Mouse (Mus musculus) hindbrain, embryonic 14.5 days (tissue): ENCODE measurements around the gene Timm50. TPM values are rescaled to one million over a fixed set of nuclear protein-coding genes. Genes with fewer than 3 reads are reported as not detected.

ENCODE experiments used
- ATAC-seq: fragments of 200-750 bp; cut with Nextera tagmentation; 2 replicates; pipeline ENCODE4 v1.8.0; 2017; ENCODE audit warnings: moderate number of reproducible peaks, mild to moderate bottlenecking, moderate TSS enrichment, moderate library complexity; ENCODE audit not compliant: low FRiP score
- DNase-seq: peaks from one replicate; pipeline ENCODE4 v3.0.0-alpha.2; 2015; ENCODE audit warnings: low spot score
- H3K27ac ChIP-seq: fragments of 300-500 bp; sonication (generic); 2 replicates; pipeline ENCODE4 v1.5.1; 2014; ENCODE audit warnings: mild to moderate bottlenecking, moderate library complexity
- H3K27me3 ChIP-seq: fragments of 300-500 bp; sonication (generic); 2 replicates; pipeline ENCODE4 v1.6.1; 2014; ENCODE audit warnings: mild to moderate bottlenecking, low read length, mixed read lengths; ENCODE audit not compliant: control insufficient read depth, insufficient read depth
- H3K36me3 ChIP-seq: fragments of 300-500 bp; sonication (generic); replicated peaks from 2 replicates; pipeline ENCODE4 v1.6.1; 2014; ENCODE audit not compliant: control insufficient read depth, insufficient read depth
- H3K4me1 ChIP-seq: fragments of 300-500 bp; sonication (generic); replicated peaks from 2 replicates; pipeline ENCODE4 v1.6.1; 2014; ENCODE audit warnings: antibody characterized with exemption, low read length, mixed read lengths; ENCODE audit not compliant: control insufficient read depth, insufficient read depth
- H3K4me2 ChIP-seq: fragments of 300-500 bp; sonication (generic); replicated peaks from 2 replicates; pipeline ENCODE4 v1.6.1; 2014; ENCODE audit warnings: mild to moderate bottlenecking, moderate library complexity
- H3K4me3 ChIP-seq: fragments of 300-500 bp; sonication (generic); replicated peaks from 2 replicates; pipeline ENCODE4 v1.5.1; 2014; ENCODE audit warnings: mild to moderate bottlenecking, low read length
- H3K9ac ChIP-seq: fragments of 300-500 bp; sonication (generic); 2 replicates; pipeline ENCODE4 v1.6.1; 2014
- H3K9me3 ChIP-seq: fragments of 300-500 bp; sonication (generic); 2 replicates; pipeline ENCODE4 v1.6.1; 2016; ENCODE audit warnings: low read length; ENCODE audit not compliant: control insufficient read depth
- WGBS: fragments of 180-500 bp; shearing (Covaris S2); extraction: QIAGEN DNeasy Blood & Tissue Kit; methylation state at CpG from one replicate; pipeline ENCODE4 v1.1.7; 2014; 5-methylcytosine and 5-hydroxymethylcytosine counted together
- polyA plus RNA-seq: library from polyadenylated mRNA; unstranded; fragments of >200 nt; fragmentation: Nextera tagmentation; extraction: Ambion mirVana; gene quantifications from 2 replicates; pipeline ENCODE4 v1.2.1, GENCODE M21; 2014

The Timm50 gene
- polyA plus RNA-seq, 1 experiment from 2014 or later = 125 TPM

DNA sequence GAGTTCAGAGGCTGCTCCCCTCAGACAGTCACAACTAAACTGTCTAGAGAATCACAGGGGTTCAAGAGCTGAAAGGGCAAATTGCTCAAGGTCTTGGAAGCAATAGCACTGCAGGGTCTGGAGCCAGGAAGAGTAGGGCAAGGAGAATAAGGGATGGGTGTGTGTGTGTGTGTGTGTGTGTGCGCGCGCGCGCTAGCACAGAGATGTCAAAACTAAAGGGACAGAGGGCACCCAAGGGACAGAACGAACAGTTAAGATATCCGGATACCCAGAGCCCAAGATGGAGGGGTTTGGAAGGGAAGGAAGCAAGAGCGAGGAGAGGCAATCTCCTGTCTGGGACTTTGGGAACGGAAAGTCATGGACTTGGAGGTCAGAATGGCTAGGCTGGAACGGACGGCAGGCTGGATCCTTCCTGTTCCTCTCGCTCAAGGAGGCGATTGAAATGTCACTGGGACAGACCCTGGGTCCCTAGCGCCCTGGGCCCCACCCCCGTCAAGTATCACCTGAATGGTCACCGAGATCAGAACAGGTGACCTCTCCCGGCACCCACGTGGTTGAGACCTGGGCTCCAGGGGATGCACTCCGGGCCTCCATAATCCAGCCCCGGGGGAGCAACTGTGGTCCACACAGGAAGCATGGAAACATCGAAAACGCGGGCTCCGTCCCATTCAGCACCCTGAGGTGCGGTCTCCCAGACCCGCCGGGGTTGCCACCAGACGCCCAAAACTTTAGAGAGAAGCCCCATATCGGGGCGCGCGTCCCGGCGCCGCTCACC lies 534 bp downstream of the Timm50 start:
- Histone ChIP-seq H3K4me2 (peak overlapping the region; percentile 92), H3K9ac (peak overlapping the region; percentile 93), H3K27me3 (no peaks in the 10 kb centered on the region), H3K4me1 (peaks cover 14% of the 10 kb centered on the region), H3K4me3 (peak overlapping the region; percentile 98), H3K9me3 (no peaks in the 10 kb centered on the region), H3K27ac (peak overlapping the region; percentile 71), H3K36me3 (peaks cover 66% of the 10 kb centered on the region)
- no peak for DNase-seq
- 5% methylated on average over 35 of the region's 35 CpGs for WGBS
- ATAC-seq = peak; percentile 60

DNA sequence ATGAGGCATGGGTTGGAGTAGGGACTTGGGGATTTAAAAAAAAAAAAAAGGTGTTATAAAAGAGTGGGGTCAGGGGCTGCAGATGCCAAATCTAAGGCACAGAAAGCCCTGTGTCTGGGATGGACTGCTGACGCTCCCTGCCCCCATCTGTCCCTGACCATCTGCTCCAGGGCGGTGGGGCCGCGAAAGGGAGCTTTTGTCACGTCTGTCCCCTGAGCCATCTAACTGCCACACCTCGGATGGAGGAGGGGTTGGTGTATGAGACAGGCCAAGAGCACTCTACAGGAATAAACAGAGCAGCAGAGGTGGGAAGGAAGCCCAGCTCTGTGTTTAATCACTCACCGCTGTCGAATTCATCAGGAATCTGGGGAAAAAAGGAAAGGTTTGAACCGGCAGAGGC lies 2.1 kb downstream of the Timm50 start:
- no peak overlapping the region for H3K4me2 ChIP-seq
- DNase-seq (no peak), ATAC-seq (no peak)
- no peak overlapping the region for H3K4me3 ChIP-seq
- H3K27me3 ChIP-seq = no peaks in the 10 kb centered on the region
- peaks cover 14% of the 10 kb centered on the region for H3K4me1 ChIP-seq
- no peak overlapping the region for H3K9ac ChIP-seq
- H3K27ac ChIP-seq = no peak overlapping the region
- H3K9me3 ChIP-seq = no peaks in the 10 kb centered on the region
- 37% methylated on average over 9 of the region's 9 CpGs for WGBS
- H3K36me3 ChIP-seq = peaks cover 66% of the 10 kb centered on the region

DNA sequence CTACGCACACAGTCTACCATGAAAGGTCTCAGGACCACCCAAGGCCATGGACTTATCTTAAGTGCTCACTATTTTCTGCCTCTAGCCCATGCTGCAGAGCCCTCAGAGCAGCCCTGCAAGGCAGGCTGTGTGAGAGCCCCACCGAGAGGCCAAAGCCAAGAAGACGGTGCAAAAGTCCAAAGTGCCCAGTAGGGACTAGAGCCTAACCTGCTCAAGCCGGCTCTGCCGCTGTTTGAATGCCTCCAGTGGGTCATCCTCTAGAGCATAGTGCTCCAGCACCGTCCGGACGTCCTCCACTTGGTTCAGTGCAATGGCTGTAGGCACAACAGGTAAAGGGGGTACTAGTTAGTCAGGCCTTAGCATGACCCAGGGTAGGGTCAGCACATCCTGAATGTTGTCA lies 5.7 kb downstream of the Timm50 start:
- no peaks in the 10 kb centered on the region for H3K9me3 ChIP-seq
- no peaks in the 10 kb centered on the region for H3K27me3 ChIP-seq
- peaks cover 58% of the 10 kb centered on the region for H3K36me3 ChIP-seq
- DNase-seq = no peak
- H3K27ac ChIP-seq = no peak overlapping the region
- peaks cover 18% of the 10 kb centered on the region; the same call in 1 of the 2 replicates for H3K4me1 ChIP-seq
- WGBS = 96% methylated on average over 8 of the region's 8 CpGs
- no peak overlapping the region for H3K9ac ChIP-seq
- no peak overlapping the region for H3K4me2 ChIP-seq
- no peak overlapping the region for H3K4me3 ChIP-seq
- no peak for ATAC-seq

DNA sequence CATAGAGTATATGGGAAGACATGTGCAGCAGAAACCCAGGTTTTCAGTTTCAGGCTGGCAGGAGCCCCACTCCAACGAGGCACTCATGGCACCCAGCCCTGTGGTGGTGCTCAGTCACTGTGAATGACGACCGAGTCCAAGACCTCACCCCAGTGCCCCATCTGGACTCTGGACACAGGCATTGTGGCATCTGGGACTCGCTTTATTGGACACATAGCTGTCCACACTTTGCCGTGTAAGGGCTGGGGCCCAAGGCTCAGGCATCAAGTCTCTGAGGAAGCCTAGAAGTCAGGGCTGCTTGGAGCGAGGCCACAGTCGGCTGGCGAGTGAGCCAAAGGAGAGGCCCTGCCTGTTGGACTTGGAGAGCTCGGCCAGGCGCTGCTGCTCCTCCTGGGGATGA lies 6.2 kb downstream of the Timm50 start:
- Histone ChIP-seq H3K9me3 (no peaks in the 10 kb centered on the region), H3K27me3 (no peaks in the 10 kb centered on the region), H3K4me2 (no peak overlapping the region), H3K36me3 (peaks cover 58% of the 10 kb centered on the region), H3K4me3 (no peak overlapping the region), H3K27ac (no peak overlapping the region), H3K9ac (no peak overlapping the region), H3K4me1 (peaks cover 13% of the 10 kb centered on the region; the same call in 1 of the 2 replicates)
- ATAC-seq (no peak), DNase-seq (no peak)
- WGBS = 85% methylated on average over 10 of the region's 10 CpGs

DNA sequence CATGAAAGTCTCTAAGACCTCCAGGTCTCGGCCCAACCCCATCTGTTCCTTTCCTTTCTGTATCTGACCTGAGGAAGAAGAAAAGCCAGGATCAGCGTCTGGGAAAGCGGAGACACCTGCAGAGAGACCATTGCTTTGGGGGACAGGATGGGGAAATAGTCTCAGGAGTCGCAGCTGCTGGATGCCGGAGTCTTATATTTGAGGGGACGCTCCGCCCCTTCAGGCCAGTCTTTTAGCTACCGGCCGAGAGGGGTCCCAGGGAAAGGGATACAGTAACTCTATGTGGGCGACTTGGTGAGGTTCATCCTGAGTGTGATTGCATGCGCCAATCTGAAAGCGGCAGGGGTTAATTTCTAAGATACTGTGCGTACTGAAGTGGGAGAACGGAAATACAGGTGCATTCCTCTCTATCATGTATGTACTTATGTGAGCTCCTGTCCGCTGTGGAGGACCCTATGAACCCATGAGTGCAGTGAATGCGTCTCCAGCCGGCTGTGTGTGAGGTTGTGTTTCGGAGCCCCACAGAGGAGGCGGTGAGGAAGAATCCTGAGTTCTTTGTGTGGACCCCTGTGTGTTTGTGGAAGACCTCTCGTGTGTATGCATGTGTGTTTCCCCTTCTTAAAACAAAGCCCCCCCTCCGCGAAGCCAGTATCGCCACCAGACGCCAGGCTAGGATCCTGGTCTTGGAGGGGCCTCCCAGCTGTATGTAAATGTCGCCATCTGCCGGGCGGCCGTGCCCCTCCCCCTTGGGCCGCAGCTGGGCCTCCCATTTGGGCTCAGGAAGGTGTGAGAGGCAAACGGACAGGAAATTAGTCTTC lies 10.0 kb downstream of the Timm50 start, which contains the start of gene Dll3:
TSS of gene Dll3 (minus strand) at position 623 of the 818 bp plus-strand sequence.
- Histone ChIP-seq H3K4me1 (peaks cover 9% of the 10 kb centered on the region; the same call in 1 of the 2 replicates), H3K4me3 (peak within 1 kb of the TSS; percentile 40), H3K36me3 (peaks cover 22% of the 10 kb centered on the region), H3K27ac (peak within 1 kb of the TSS; percentile 77), H3K27me3 (no peaks in the 10 kb centered on the region), H3K9ac (peak within 1 kb of the TSS; percentile 60), H3K4me2 (peak within 1 kb of the TSS; percentile 66), H3K9me3 (no peaks in the 10 kb centered on the region)
- ATAC-seq = peak; percentile 70; the same call in 1 of the 2 replicates
- DNase-seq = peak; percentile 69
- WGBS = under 1% methylated on average over 30 of the region's 30 CpGs

DNA sequence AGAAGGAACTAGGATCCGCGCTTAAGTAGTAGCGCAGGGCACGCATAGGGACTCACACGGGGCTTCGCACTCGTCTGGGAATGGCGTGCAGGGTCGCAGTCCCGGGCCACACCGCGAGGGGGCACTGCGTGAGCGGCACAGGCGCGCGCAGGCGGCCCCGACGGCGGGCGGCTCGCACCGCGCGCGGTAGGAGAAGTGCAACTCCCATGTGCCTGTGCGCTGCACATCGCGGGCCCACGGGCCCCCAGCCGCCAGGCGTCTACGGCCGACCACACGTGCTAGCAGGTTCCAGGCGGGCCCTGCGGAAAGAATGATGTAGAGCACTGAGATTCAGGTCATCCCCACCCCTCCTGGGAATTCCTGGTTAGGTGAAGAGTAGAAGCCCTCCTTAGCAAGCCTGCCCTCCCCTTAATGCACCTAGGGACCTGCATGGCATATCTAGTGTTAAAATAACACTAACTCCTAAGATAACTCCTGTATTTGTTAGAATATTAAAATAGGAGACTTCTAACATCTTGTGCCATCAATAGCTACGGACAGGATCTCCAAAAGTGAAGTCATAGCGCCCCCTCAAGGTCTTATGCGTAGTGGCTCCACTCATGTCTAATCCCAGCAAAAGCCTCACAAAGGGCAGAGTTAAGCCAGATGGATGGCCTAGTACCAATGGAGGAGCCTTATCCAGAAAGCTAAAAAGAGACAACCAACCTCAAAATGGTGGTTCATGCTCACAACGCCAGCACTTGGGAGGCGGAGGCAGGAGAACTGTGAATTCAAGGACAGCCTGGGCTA lies 12.8 kb downstream of the Timm50 start:
- H3K27ac ChIP-seq = no peak overlapping the region
- H3K4me3 ChIP-seq = peak overlapping the region; percentile 7; the same call in 1 of the 2 replicates
- ATAC-seq (no peak), DNase-seq (peak; percentile 81)
- H3K9ac ChIP-seq = 0 out of 2 replicates have a peak overlapping the region, but pooled peaks have one; percentile 34
- H3K9me3 ChIP-seq = no peaks in the 10 kb centered on the region
- no peaks in the 10 kb centered on the region; the same call in 1 of the 2 replicates for H3K27me3 ChIP-seq
- H3K4me2 ChIP-seq = peak overlapping the region; percentile 66
- H3K36me3 ChIP-seq = no peaks in the 10 kb centered on the region
- peaks cover 9% of the 10 kb centered on the region; the same call in 1 of the 2 replicates for H3K4me1 ChIP-seq
- 8% methylated on average over 43 of the region's 43 CpGs for WGBS

DNA sequence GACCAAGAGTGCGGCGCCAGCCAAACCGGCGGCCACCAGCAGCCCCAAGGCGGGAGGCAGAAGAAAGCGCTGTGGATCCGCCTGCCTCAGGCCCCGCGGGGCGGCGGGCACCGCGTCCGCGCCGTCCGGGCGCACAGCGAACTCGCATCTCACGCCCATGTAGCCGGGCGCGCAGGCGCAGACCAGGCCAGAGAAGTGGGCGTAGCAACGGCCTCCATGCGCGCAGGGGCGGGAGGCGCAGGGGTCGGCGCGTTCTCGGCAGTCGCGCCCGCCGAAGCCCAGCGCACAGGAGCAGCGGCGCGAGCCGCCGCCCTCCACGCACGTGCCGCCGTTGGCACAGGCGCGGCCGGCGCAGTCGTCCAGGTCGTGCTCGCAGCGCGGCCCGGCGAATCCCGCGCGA lies 17.4 kb downstream of the Timm50 start:
- peak overlapping the region; percentile 83 for H3K4me2 ChIP-seq
- H3K4me1 ChIP-seq = peaks cover 9% of the 10 kb centered on the region; the same call in 1 of the 2 replicates
- H3K27me3 ChIP-seq = peaks cover 32% of the 10 kb centered on the region; the same call in 1 of the 2 replicates
- H3K9ac ChIP-seq = peak overlapping the region; percentile 70
- no peak overlapping the region for H3K27ac ChIP-seq
- WGBS = 2% methylated on average over 63 of the region's 63 CpGs
- no peaks in the 10 kb centered on the region for H3K9me3 ChIP-seq
- no peaks in the 10 kb centered on the region for H3K36me3 ChIP-seq
- ATAC-seq (peak; percentile 81), DNase-seq (peak; percentile 85)
- peak overlapping the region; percentile 54 for H3K4me3 ChIP-seq

DNA sequence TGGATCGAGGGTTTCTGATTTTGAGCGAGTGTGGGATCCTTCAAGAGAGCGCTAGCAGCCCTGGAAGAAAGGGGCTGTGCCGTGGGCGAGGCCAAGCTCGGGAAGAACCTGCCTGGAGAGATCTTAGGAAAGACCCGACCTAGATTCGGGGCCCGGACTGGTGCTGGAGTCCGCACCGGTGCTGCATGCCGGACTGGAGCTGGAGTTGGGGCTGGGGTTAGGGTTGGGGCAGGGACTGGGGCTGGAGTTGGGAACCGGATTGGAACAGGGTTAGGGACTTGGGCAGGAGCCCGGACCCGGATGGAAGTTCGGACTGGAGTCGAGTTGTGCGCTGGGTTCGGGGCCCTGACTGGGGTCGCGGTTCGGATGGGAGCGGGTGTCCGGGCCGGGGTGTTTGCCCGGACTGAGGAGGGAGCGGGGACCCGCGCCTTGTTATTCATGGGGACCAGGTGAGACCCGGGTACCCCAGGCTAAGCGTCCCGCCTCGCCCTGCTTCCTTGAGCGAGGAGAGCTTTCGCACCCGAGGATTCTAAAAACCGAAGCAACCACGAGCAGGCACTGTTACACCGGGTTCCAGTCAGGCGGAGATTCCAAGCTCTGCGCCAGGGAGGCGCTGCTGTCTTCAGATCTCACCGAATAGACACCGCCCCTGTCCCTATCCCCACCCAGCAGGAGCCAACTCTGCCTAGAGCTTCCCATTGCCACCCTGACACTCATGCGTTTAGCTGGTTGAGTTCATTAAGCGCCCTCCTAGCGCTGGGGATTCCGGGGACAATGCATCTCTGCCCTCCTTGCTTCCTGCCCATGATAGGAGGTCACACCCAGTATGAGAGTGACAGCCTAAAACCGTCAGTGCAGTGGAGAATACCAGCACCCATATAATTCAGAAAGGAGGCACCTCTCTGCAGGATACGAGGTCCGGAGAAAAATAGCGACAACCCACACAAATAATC lies 21.0 kb downstream of the Timm50 start, which contains the start of gene Selenov:
TSS of gene Selenov (minus strand) at position 549 of the 953 bp plus-strand sequence.
- Histone ChIP-seq H3K27ac (no peak within 1 kb of the TSS), H3K4me3 (peak within 1 kb of the TSS; percentile 19), H3K36me3 (no peaks in the 10 kb centered on the region), H3K4me1 (peaks cover 9% of the 10 kb centered on the region; the same call in 1 of the 2 replicates), H3K9me3 (no peaks in the 10 kb centered on the region), H3K4me2 (peak within 1 kb of the TSS; percentile 46), H3K9ac (peak within 1 kb of the TSS; percentile 42; the same call in 1 of the 2 replicates), H3K27me3 (peaks cover 38% of the 10 kb centered on the region; the same call in 1 of the 2 replicates)
- ATAC-seq (no peak), DNase-seq (peak; percentile 58)
- 2% methylated on average over 50 of the region's 52 CpGs for WGBS
